Mouse (Mus musculus): ENCODE measurements around the gene Rph3al. TPM values are rescaled to one million over a fixed set of nuclear protein-coding genes. Genes with fewer than 3 reads are reported as not detected.

Rph3al gene
- polyA plus RNA-seq, 1 experiment from 2014 or later, result 1.3 TPM

- Histone ChIP-seq H3K4me1 (ENCODE audit: control insufficient read depth, insufficient read depth, low read length) (0 out of 2 replicates have a peak, but pooled peaks cover 3% of the 10 kb centered on the region), H3K4me3 (ENCODE audit: low read depth, low read length) (no peak overlapping the region), H3K36me3 (ENCODE audit: control insufficient read depth, insufficient read depth, low read length) (no peaks in the 10 kb centered on the region), H3K27ac (ENCODE audit: low read depth, low read length) (no peak overlapping the region), H3K9me3 (ENCODE audit: control insufficient read depth, low read length) (no peaks in the 10 kb centered on the region), H3K4me2 (ENCODE audit: low read depth, low read length) (no peak overlapping the region), H3K9ac (replicated peaks; ENCODE audit: low read depth, low read length) (no peak overlapping the region), H3K27me3 (ENCODE audit: control insufficient read depth, insufficient read depth, low read length) (no peaks in the 10 kb centered on the region)
- 62% methylated on average over 6 of the region's 6 CpGs for WGBS
- ATAC-seq (ENCODE audit: low read depth), result no peak
Measured at GRCm38 (mm10) chr11:75904982-75905381, 33.2 kb downstream of the Rph3al start.

DNA sequence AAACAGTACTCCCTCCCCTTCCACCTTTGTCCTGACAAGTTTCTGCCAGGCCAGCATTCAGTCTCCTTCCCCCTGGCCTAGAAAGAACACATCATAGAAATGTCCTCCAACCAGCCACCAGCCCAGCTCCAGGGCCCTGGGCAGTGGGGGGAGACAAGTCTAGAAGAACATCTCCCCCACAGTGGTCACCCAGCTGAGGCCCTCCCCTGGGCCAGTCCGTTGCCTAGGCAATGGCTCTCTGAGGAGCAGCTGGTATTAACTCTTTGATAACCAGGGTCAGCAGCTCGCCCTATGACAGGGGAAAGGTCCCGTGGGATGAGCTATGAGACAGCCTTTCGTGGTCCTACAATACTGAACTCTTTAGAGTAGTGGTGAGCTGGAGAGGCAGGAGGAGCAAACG lies 33.7 kb downstream of the Rph3al start:
- no peak overlapping the region for H3K27ac ChIP-seq (ENCODE audit: low read depth, low read length)

GRCm38 (mm10) chr11:75903486-75903885 lies 34.7 kb downstream of the Rph3al start:
- ATAC-seq (ENCODE audit: low read depth), result no peak
- Histone ChIP-seq H3K9ac (replicated peaks; ENCODE audit: low read depth, low read length) (no peak overlapping the region), H3K4me3 (ENCODE audit: low read depth, low read length) (no peak overlapping the region), H3K36me3 (ENCODE audit: control insufficient read depth, insufficient read depth, low read length) (no peaks in the 10 kb centered on the region), H3K27ac (ENCODE audit: low read depth, low read length) (no peak overlapping the region), H3K27me3 (ENCODE audit: control insufficient read depth, insufficient read depth, low read length) (no peaks in the 10 kb centered on the region), H3K4me2 (ENCODE audit: low read depth, low read length) (no peak overlapping the region), H3K4me1 (ENCODE audit: control insufficient read depth, insufficient read depth, low read length) (0 out of 2 replicates have a peak, but pooled peaks cover 6% of the 10 kb centered on the region), H3K9me3 (ENCODE audit: control insufficient read depth, low read length) (no peaks in the 10 kb centered on the region)
- WGBS, result 68% methylated on average over 3 of the region's 3 CpGs

More for the DNA sequence above, 33.7 kb downstream of the Rph3al start:
- no peaks in the 10 kb centered on the region for H3K27me3 ChIP-seq (ENCODE audit: control insufficient read depth, insufficient read depth, low read length)
- WGBS, result 8% methylated on average over 5 of the region's 5 CpGs
- H3K36me3 ChIP-seq (ENCODE audit: control insufficient read depth, insufficient read depth, low read length), result no peaks in the 10 kb centered on the region
- no peak overlapping the region for H3K4me3 ChIP-seq (ENCODE audit: low read depth, low read length)
- 0 out of 2 replicates have a peak, but pooled peaks cover 3% of the 10 kb centered on the region for H3K4me1 ChIP-seq (ENCODE audit: control insufficient read depth, insufficient read depth, low read length)
- no peak overlapping the region for H3K4me2 ChIP-seq (ENCODE audit: low read depth, low read length)
- no peak for ATAC-seq (ENCODE audit: low read depth)
- no peak overlapping the region for H3K9ac ChIP-seq (replicated peaks; ENCODE audit: low read depth, low read length)
- no peaks in the 10 kb centered on the region for H3K9me3 ChIP-seq (ENCODE audit: control insufficient read depth, low read length)

DNA sequence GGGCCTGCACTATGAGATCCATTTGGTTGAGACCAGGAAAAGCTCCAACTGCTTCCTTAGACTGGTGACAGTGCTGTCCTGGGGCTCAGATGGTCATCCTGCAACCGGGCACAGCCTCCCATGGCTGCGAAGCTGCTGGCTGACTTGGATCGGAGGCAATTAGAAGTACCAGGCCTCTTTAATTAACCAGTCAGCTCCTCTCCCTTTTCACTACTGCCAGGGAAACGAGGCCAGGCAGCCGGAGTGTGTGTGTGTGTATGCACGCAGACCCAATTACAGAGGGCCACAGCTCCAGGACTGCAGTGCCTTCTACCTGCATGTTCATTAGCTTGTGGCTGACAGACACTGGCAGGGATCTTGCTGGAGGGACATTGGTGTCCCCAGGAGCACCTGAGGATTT lies 36.9 kb downstream of the Rph3al start:
- Histone ChIP-seq H3K9me3 (ENCODE audit: control insufficient read depth, low read length) (no peaks in the 10 kb centered on the region), H3K36me3 (ENCODE audit: control insufficient read depth, insufficient read depth, low read length) (no peaks in the 10 kb centered on the region), H3K4me1 (ENCODE audit: control insufficient read depth, insufficient read depth, low read length) (0 out of 2 replicates have a peak, but pooled peaks cover 6% of the 10 kb centered on the region), H3K9ac (replicated peaks; ENCODE audit: low read depth, low read length) (no peak overlapping the region), H3K27ac (ENCODE audit: low read depth, low read length) (no peak overlapping the region), H3K4me3 (ENCODE audit: low read depth, low read length) (no peak overlapping the region), H3K27me3 (ENCODE audit: control insufficient read depth, insufficient read depth, low read length) (no peaks in the 10 kb centered on the region), H3K4me2 (ENCODE audit: low read depth, low read length) (no peak overlapping the region)
- WGBS, result 41% methylated on average over 6 of the region's 6 CpGs
- ATAC-seq (ENCODE audit: low read depth), result no peak

GRCm38 (mm10) chr11:75899676-75900075 lies 38.6 kb downstream of the Rph3al start:
- Histone ChIP-seq H3K36me3 (ENCODE audit: control insufficient read depth, insufficient read depth, low read length) (no peaks in the 10 kb centered on the region), H3K27ac (ENCODE audit: low read depth, low read length) (no peak overlapping the region), H3K9ac (replicated peaks; ENCODE audit: low read depth, low read length) (no peak overlapping the region), H3K4me3 (ENCODE audit: low read depth, low read length) (no peak overlapping the region), H3K27me3 (ENCODE audit: control insufficient read depth, insufficient read depth, low read length) (no peaks in the 10 kb centered on the region), H3K4me1 (ENCODE audit: control insufficient read depth, insufficient read depth, low read length) (0 out of 2 replicates have a peak, but pooled peaks cover 3% of the 10 kb centered on the region), H3K9me3 (ENCODE audit: control insufficient read depth, low read length) (no peaks in the 10 kb centered on the region), H3K4me2 (ENCODE audit: low read depth, low read length) (no peak overlapping the region)
- WGBS, result 43% methylated on average over 9 of the region's 9 CpGs
- no peak for ATAC-seq (ENCODE audit: low read depth)

- H3K4me3 ChIP-seq (ENCODE audit: low read depth, low read length), result no peak overlapping the region
- no peaks in the 10 kb centered on the region for H3K36me3 ChIP-seq (ENCODE audit: control insufficient read depth, insufficient read depth, low read length)
- H3K9me3 ChIP-seq (ENCODE audit: control insufficient read depth, low read length), result no peaks in the 10 kb centered on the region
- no peak overlapping the region for H3K27ac ChIP-seq (ENCODE audit: low read depth, low read length)
- H3K4me1 ChIP-seq (ENCODE audit: control insufficient read depth, insufficient read depth, low read length), result 0 out of 2 replicates have a peak, but pooled peaks cover 3% of the 10 kb centered on the region
- no peak for ATAC-seq (ENCODE audit: low read depth)
- H3K27me3 ChIP-seq (ENCODE audit: control insufficient read depth, insufficient read depth, low read length), result no peaks in the 10 kb centered on the region
- no peak overlapping the region for H3K9ac ChIP-seq (replicated peaks; ENCODE audit: low read depth, low read length)
- 91% methylated on average over 9 of the region's 9 CpGs for WGBS
- no peak overlapping the region for H3K4me2 ChIP-seq (ENCODE audit: low read depth, low read length)
Measured at GRCm38 (mm10) chr11:75898532-75898931, 39.7 kb downstream of the Rph3al start.

DNA sequence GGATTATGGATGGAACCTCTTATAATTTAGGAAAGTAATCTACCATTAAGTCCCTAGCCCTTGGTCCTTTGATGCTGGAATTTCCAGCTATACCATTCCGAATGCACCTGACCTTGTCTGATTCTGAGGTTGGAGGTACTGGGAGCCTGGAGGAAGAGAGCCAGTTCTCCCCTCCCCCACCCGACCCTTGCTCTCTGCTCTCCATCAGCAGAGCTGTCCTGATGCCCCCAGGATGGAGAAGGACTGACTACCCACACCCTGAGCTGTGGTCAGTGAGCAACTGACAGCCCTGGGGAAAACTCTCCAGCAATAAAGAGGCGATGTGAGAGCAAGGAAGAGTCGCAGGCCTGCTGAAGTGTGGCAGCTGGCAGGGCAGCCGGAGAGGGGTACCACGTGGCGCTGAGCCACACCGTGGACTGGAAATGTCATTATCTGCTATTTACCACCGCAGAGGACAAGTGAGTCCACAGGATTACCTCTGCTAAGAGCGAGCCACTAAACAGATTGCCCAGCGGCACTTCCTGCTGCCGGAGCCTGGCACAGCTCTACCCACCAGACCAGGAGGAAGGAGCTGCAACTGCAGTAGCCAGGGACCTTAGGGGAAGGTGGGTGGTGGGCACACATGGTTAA lies 43.3 kb downstream of the Rph3al start:
- no peaks in the 10 kb centered on the region for H3K36me3 ChIP-seq (ENCODE audit: control insufficient read depth, insufficient read depth, low read length)
- H3K4me1 ChIP-seq (ENCODE audit: control insufficient read depth, insufficient read depth, low read length), result 0 out of 2 replicates have a peak, but pooled peaks cover 3% of the 10 kb centered on the region
- WGBS, result 57% methylated on average over 12 of the region's 12 CpGs
- no peaks in the 10 kb centered on the region for H3K9me3 ChIP-seq (ENCODE audit: control insufficient read depth, low read length)
- H3K4me3 ChIP-seq (ENCODE audit: low read depth, low read length), result no peak overlapping the region
- no peaks in the 10 kb centered on the region for H3K27me3 ChIP-seq (ENCODE audit: control insufficient read depth, insufficient read depth, low read length)
- ATAC-seq (ENCODE audit: low read depth), result peak; percentile 38; the same call in 1 of the 2 replicates
- no peak overlapping the region for H3K9ac ChIP-seq (replicated peaks; ENCODE audit: low read depth, low read length)
- H3K27ac ChIP-seq (ENCODE audit: low read depth, low read length), result no peak overlapping the region
- no peak overlapping the region for H3K4me2 ChIP-seq (ENCODE audit: low read depth, low read length)

- H3K4me2 ChIP-seq (ENCODE audit: low read depth, low read length), result no peak overlapping the region
- no peak overlapping the region for H3K9ac ChIP-seq (replicated peaks; ENCODE audit: low read depth, low read length)
- ATAC-seq (ENCODE audit: low read depth), result no peak
- H3K9me3 ChIP-seq (ENCODE audit: control insufficient read depth, low read length), result no peaks in the 10 kb centered on the region
- no peak overlapping the region for H3K4me3 ChIP-seq (ENCODE audit: low read depth, low read length)
- WGBS, result 56% methylated on average over 2 of the region's 2 CpGs
- H3K4me1 ChIP-seq (ENCODE audit: control insufficient read depth, insufficient read depth, low read length), result no peaks in the 10 kb centered on the region
- no peaks in the 10 kb centered on the region for H3K36me3 ChIP-seq (ENCODE audit: control insufficient read depth, insufficient read depth, low read length)
- no peaks in the 10 kb centered on the region for H3K27me3 ChIP-seq (ENCODE audit: control insufficient read depth, insufficient read depth, low read length)
- no peak overlapping the region for H3K27ac ChIP-seq (ENCODE audit: low read depth, low read length)
Measured at GRCm38 (mm10) chr11:75893956-75894355, 44.3 kb downstream of the Rph3al start.

- no peaks in the 10 kb centered on the region for H3K27me3 ChIP-seq (ENCODE audit: control insufficient read depth, insufficient read depth, low read length)
- H3K4me2 ChIP-seq (ENCODE audit: low read depth, low read length), result no peak overlapping the region
- H3K27ac ChIP-seq (ENCODE audit: low read depth, low read length), result no peak overlapping the region
- WGBS, result 84% methylated on average over 3 of the region's 3 CpGs
- no peaks in the 10 kb centered on the region for H3K9me3 ChIP-seq (ENCODE audit: control insufficient read depth, low read length)
- H3K9ac ChIP-seq (replicated peaks; ENCODE audit: low read depth, low read length), result no peak overlapping the region
- H3K36me3 ChIP-seq (ENCODE audit: control insufficient read depth, insufficient read depth, low read length), result no peaks in the 10 kb centered on the region
- no peak overlapping the region for H3K4me3 ChIP-seq (ENCODE audit: low read depth, low read length)
- no peak for ATAC-seq (ENCODE audit: low read depth)
- no peaks in the 10 kb centered on the region for H3K4me1 ChIP-seq (ENCODE audit: control insufficient read depth, insufficient read depth, low read length)
Measured at GRCm38 (mm10) chr11:75887349-75887748, 50.9 kb downstream of the Rph3al start.
